Mouse (Mus musculus) retina, postnatal 1 day (tissue): Measurements from ENCODE around the gene Ttll1.
"Not testable (repeated sequence)": the region's sequence is repeated elsewhere in the genome, so short reads cannot be mapped to it uniquely, and the experiment has no call there.

Experiments used
- DNase-seq: peaks from one replicate; pipeline ENCODE4 v3.0.0-alpha.2; 2012

Gene Ttll1

GRCm38 (mm10) chr15:83482645-83483224, 28.0 kb downstream of the Ttll1 start:
- DNase-seq = no peak

- DNase-seq = no peak
Observed at GRCm38 (mm10) chr15:83481236-83481780, 29.4 kb downstream of the Ttll1 start.

- no peak for DNase-seq
Observed at GRCm38 (mm10) chr15:83479818-83480217, 30.9 kb downstream of the Ttll1 start.

- no peak for DNase-seq
Observed at GRCm38 (mm10) chr15:83478096-83478495, 32.6 kb downstream of the Ttll1 start.

- DNase-seq = no peak
Observed at GRCm38 (mm10) chr15:83476593-83477273, 34.0 kb downstream of the Ttll1 start.

GRCm38 (mm10) chr15:83474466-83474836, 36.2 kb downstream of the Ttll1 start:
- no peak for DNase-seq

GRCm38 (mm10) chr15:83473832-83474465, 36.7 kb downstream of the Ttll1 start:
- DNase-seq = no peak

GRCm38 (mm10) chr15:83473251-83473650, 37.4 kb downstream of the Ttll1 start:
- no peak for DNase-seq

GRCm38 (mm10) chr15:83471476-83471875, 39.2 kb downstream of the Ttll1 start:
- DNase-seq = no peak

- no peak for DNase-seq
Observed at GRCm38 (mm10) chr15:83470443-83470842, 40.2 kb downstream of the Ttll1 start.

GRCm38 (mm10) chr15:83469279-83469821, 41.3 kb downstream of the Ttll1 start:
- DNase-seq = no peak

- DNase-seq = no peak
Observed at GRCm38 (mm10) chr15:83467232-83467966, 43.3 kb downstream of the Ttll1 start.

GRCm38 (mm10) chr15:83466331-83466730, 44.4 kb downstream of the Ttll1 start:
- DNase-seq = no peak

GRCm38 (mm10) chr15:83464905-83465650, 45.6 kb downstream of the Ttll1 start:
- no peak for DNase-seq

- peak; percentile 99 for DNase-seq
Observed at GRCm38 (mm10) chr15:83464083-83464904, 46.4 kb downstream of the Ttll1 start, which contains the start of gene Pacsin2. TSS of gene Pacsin2 (minus strand) at chr15:83464606.

- peak; percentile 35 for DNase-seq
Observed at GRCm38 (mm10) chr15:83463369-83464082, 47.2 kb downstream of the Ttll1 start.

- DNase-seq = not testable (repeated sequence)
Observed at GRCm38 (mm10) chr15:83462349-83462748, 48.3 kb downstream of the Ttll1 start.

GRCm38 (mm10) chr15:83460891-83461290, 49.8 kb downstream of the Ttll1 start:
- no peak for DNase-seq

GRCm38 (mm10) chr15:83457541-83457940, 53.2 kb downstream of the Ttll1 start:
- DNase-seq = no peak

- DNase-seq = no peak
Observed at GRCm38 (mm10) chr15:83455637-83456036, 55.1 kb downstream of the Ttll1 start.

- DNase-seq = no peak
Observed at GRCm38 (mm10) chr15:83455034-83455433, 55.7 kb downstream of the Ttll1 start.
